Mouse (Mus musculus) neutrophil, adult 5-6 weeks (primary cell): Measurements from ENCODE around the gene Cryab. TPM values are rescaled to one million over a fixed set of nuclear protein-coding genes. Genes with fewer than 3 reads are reported as not detected.

Experiments
- ATAC-seq: fragments of 151-379, 151-347 bp; 2 replicates; pipeline ENCODE4 v1.8.0; 2017; ENCODE audit warnings: mild to moderate bottlenecking, moderate TSS enrichment; ENCODE audit not compliant: insufficient number of reproducible peaks, poor library complexity, low FRiP score, severe bottlenecking; ENCODE audit errors: extremely low read depth
- total RNA-seq: library from RNA; stranded (forward); fragments of 200-1000 nt; gene quantifications from 2 replicates; pipeline ENCODE4 v1.2.3, GENCODE M21; 2017

Gene Cryab
- total RNA-seq = not detected in 2 replicates

- ATAC-seq = no peak
Observed at GRCm38 (mm10) chr9:50751323-50751722, at the start of gene Cryab. Gene Cryab, plus strand, starts transcription at chr9:50751325.

- ATAC-seq = no peak
Observed at GRCm38 (mm10) chr9:50704907-50705306, 46.2 kb upstream of the Cryab start.

GRCm38 (mm10) chr9:50709108-50709507 is 42.0 kb upstream of the Cryab start:
- ATAC-seq = no peak

GRCm38 (mm10) chr9:50711337-50711736 is 39.8 kb upstream of the Cryab start:
- ATAC-seq = no peak

- ATAC-seq = no peak
Observed at GRCm38 (mm10) chr9:50714188-50714587, 36.9 kb upstream of the Cryab start.

- no peak for ATAC-seq
Observed at GRCm38 (mm10) chr9:50718878-50719277, 32.2 kb upstream of the Cryab start.

GRCm38 (mm10) chr9:50721061-50721460 is 30.1 kb upstream of the Cryab start:
- no peak for ATAC-seq

- ATAC-seq = no peak
Observed at GRCm38 (mm10) chr9:50722451-50722911, 28.6 kb upstream of the Cryab start.

GRCm38 (mm10) chr9:50723406-50723805 is 27.7 kb upstream of the Cryab start:
- no peak for ATAC-seq

- no peak for ATAC-seq
Observed at GRCm38 (mm10) chr9:50724147-50724546, 27.0 kb upstream of the Cryab start.

- ATAC-seq = no peak
Observed at GRCm38 (mm10) chr9:50724661-50725330, 26.3 kb upstream of the Cryab start.

GRCm38 (mm10) chr9:50725921-50726590 is 25.1 kb upstream of the Cryab start:
- no peak for ATAC-seq

- no peak for ATAC-seq
Observed at GRCm38 (mm10) chr9:50727171-50727924, 23.8 kb upstream of the Cryab start.

GRCm38 (mm10) chr9:50727925-50728651 is 23.0 kb upstream of the Cryab start:
- ATAC-seq = 0 out of 2 replicates have a peak, but pooled peaks have one; percentile 19

- ATAC-seq = no peak
Observed at GRCm38 (mm10) chr9:50729600-50729999, 21.5 kb upstream of the Cryab start.

GRCm38 (mm10) chr9:50732560-50732959 is 18.6 kb upstream of the Cryab start:
- ATAC-seq = no peak

- no peak for ATAC-seq
Observed at GRCm38 (mm10) chr9:50734989-50735388, 16.1 kb upstream of the Cryab start.

- peak; percentile 63 for ATAC-seq
Observed at GRCm38 (mm10) chr9:50738914-50739870, 11.9 kb upstream of the Cryab start, which contains the start of gene Dixdc1. Gene Dixdc1, minus strand, starts transcription at chr9:50739517.
